Comparison of ENCODE assay signal across 12 mouse cellular contexts in genomic region chr7:66967206-66967919, GRCm38 (mm10).
DNase-seq lines count a peak whose midpoint lies in the region; ATAC-seq lines count a peak whose summit lies in the region.
"Had no signal": no experiment of that assay in that cellular context is flagged by ENCODE, and none has a peak within 500 bp of the region (broad histone marks: within the 10 kb centered on the region; RNA-seq: fewer than 3 reads in every experiment).

No protein-coding gene starts in this region.

- H3K36me3 ChIP-seq in forebrain, embryonic 11.5 days (ENCODE audit: control insufficient read depth, insufficient read depth, low read length), result no peaks in the 10 kb centered on the region
- no peaks in the 10 kb centered on the region for H3K36me3 ChIP-seq in forebrain, embryonic 12.5 days (replicated peaks)
- no peaks in the 10 kb centered on the region for H3K36me3 ChIP-seq in lung, embryonic 15.5 days
- H3K36me3 ChIP-seq in intestine, embryonic 16.5 days (ENCODE audit: control insufficient read depth, insufficient read depth, low read length), result no peaks in the 10 kb centered on the region
- no peaks in the 10 kb centered on the region for H3K36me3 ChIP-seq in neural tube, embryonic 14.5 days (ENCODE audit: control insufficient read depth, insufficient read depth, low read length)
- H3K36me3 ChIP-seq: forebrain, embryonic 15.5 days; liver, embryonic 15.5 days had no signal

- peaks cover 4% of the 10 kb centered on the region; the same call in 1 of the 2 replicates for H3K4me1 ChIP-seq in forebrain, embryonic 11.5 days (replicated peaks; ENCODE audit: control insufficient read depth, insufficient read depth, low read length)
- peaks cover 15% of the 10 kb centered on the region for H3K4me1 ChIP-seq in forebrain, embryonic 12.5 days
- peaks cover 51% of the 10 kb centered on the region for H3K4me1 ChIP-seq in lung, embryonic 15.5 days
- peaks cover 17% of the 10 kb centered on the region for H3K4me1 ChIP-seq in intestine, embryonic 16.5 days (ENCODE audit: control insufficient read depth, insufficient read depth, low read length)
- peaks cover 22% of the 10 kb centered on the region for H3K4me1 ChIP-seq in neural tube, embryonic 14.5 days (ENCODE audit: control insufficient read depth, insufficient read depth, low read length)
- H3K4me1 ChIP-seq: liver, embryonic 15.5 days had no signal

- H3K4me3 ChIP-seq in forebrain, embryonic 11.5 days (ENCODE audit: low read depth, low read length), result no peak overlapping the region
- no peak overlapping the region for H3K4me3 ChIP-seq in forebrain, embryonic 12.5 days (replicated peaks)
- H3K4me3 ChIP-seq in lung, embryonic 15.5 days, result no peak overlapping the region
- H3K4me3 ChIP-seq in intestine, embryonic 16.5 days (ENCODE audit: low read length), result no peak overlapping the region
- no peak overlapping the region for H3K4me3 ChIP-seq in neural tube, embryonic 14.5 days (ENCODE audit: low read depth, low read length)
- H3K4me3 ChIP-seq: forebrain, embryonic 15.5 days; liver, embryonic 15.5 days had no signal

- peak; percentile 35 for DNase-seq in forebrain, embryonic 11.5 days (ENCODE audit: low spot score)
- DNase-seq in lung, postnatal 14 days, result no peak
- DNase-seq in adrenal gland, adult (ENCODE audit: inconsistent age in 2 of 2, low spot score in 1 of 2), result no peak
- DNase-seq in frontal cortex, adult 2 months (ENCODE audit: extremely low spot score in 1 of 2, low spot score in 1 of 2), result no peak
- DNase-seq: adrenal gland, adult 8-10 months; cerebellum, adult 9-10 months had no signal

- no peak overlapping the region for H3K27ac ChIP-seq in forebrain, embryonic 11.5 days (ENCODE audit: low read depth, low read length)
- no peak overlapping the region for H3K27ac ChIP-seq in forebrain, embryonic 12.5 days
- H3K27ac ChIP-seq in lung, embryonic 15.5 days, result peak overlapping the region; percentile 79
- H3K27ac ChIP-seq in intestine, embryonic 16.5 days (ENCODE audit: low read length), result no peak overlapping the region
- H3K27ac ChIP-seq in neural tube, embryonic 14.5 days (ENCODE audit: low read depth, low read length), result peak overlapping the region; percentile 81
- H3K27ac ChIP-seq: forebrain, embryonic 15.5 days; liver, embryonic 15.5 days had no signal

- WGBS in forebrain, embryonic 11.5 days, result 72% methylated on average over 8 of the region's 8 CpGs
- 65% methylated on average over 8 of the region's 8 CpGs for WGBS in forebrain, embryonic 12.5 days
- 58% methylated on average over 8 of the region's 8 CpGs for WGBS in lung, embryonic 15.5 days
- 62% methylated on average over 8 of the region's 8 CpGs for WGBS in intestine, embryonic 16.5 days
- WGBS in neural tube, embryonic 14.5 days, result 29% methylated on average over 8 of the region's 8 CpGs

- H3K27me3 ChIP-seq in forebrain, embryonic 11.5 days (ENCODE audit: control insufficient read depth, insufficient read depth, low read length), result no peaks in the 10 kb centered on the region
- H3K27me3 ChIP-seq in forebrain, embryonic 12.5 days, result no peaks in the 10 kb centered on the region
- no peaks in the 10 kb centered on the region for H3K27me3 ChIP-seq in lung, embryonic 15.5 days
- H3K27me3 ChIP-seq in intestine, embryonic 16.5 days (replicated peaks; ENCODE audit: control insufficient read depth, insufficient read depth, low read length), result no peaks in the 10 kb centered on the region
- no peaks in the 10 kb centered on the region for H3K27me3 ChIP-seq in neural tube, embryonic 14.5 days (ENCODE audit: control insufficient read depth, insufficient read depth, low read length)
- H3K27me3 ChIP-seq: forebrain, embryonic 15.5 days; liver, embryonic 15.5 days had no signal

- ATAC-seq in forebrain, embryonic 11.5 days (replicated peaks; ENCODE audit: low FRiP score), result no peak
- no peak for ATAC-seq in forebrain, embryonic 12.5 days (ENCODE audit: low FRiP score)
- peak; percentile 27; the same call in 1 of the 2 replicates for ATAC-seq in lung, embryonic 15.5 days (ENCODE audit: borderline replicate concordance, extremely low read depth, low FRiP score, low TSS enrichment)
- 0 out of 2 replicates have a peak, but pooled peaks have one; percentile 7 for ATAC-seq in intestine, embryonic 16.5 days
- ATAC-seq in neural tube, embryonic 14.5 days (ENCODE audit: low read depth), result peak; percentile 50

- H3K4me2 ChIP-seq in forebrain, embryonic 11.5 days (ENCODE audit: low read depth, low read length, severe bottlenecking), result no peak overlapping the region
- H3K4me2 ChIP-seq in forebrain, embryonic 12.5 days, result no peak overlapping the region
- no peak overlapping the region for H3K4me2 ChIP-seq in lung, embryonic 15.5 days
- H3K4me2 ChIP-seq in intestine, embryonic 16.5 days (ENCODE audit: low read depth, low read length), result no peak overlapping the region
- H3K4me2 ChIP-seq in neural tube, embryonic 14.5 days (ENCODE audit: low read depth, low read length), result no peak overlapping the region
- H3K4me2 ChIP-seq: forebrain, embryonic 15.5 days; liver, embryonic 15.5 days had no signal

- H3K9me3 ChIP-seq in forebrain, embryonic 11.5 days (ENCODE audit: control insufficient read depth, low read length), result no peaks in the 10 kb centered on the region
- no peaks in the 10 kb centered on the region for H3K9me3 ChIP-seq in forebrain, embryonic 12.5 days
- H3K9me3 ChIP-seq in lung, embryonic 15.5 days, result no peaks in the 10 kb centered on the region
- H3K9me3 ChIP-seq in intestine, embryonic 16.5 days (ENCODE audit: control insufficient read depth, low read length), result no peaks in the 10 kb centered on the region
- no peaks in the 10 kb centered on the region for H3K9me3 ChIP-seq in neural tube, embryonic 14.5 days (ENCODE audit: control insufficient read depth, low read length)
- H3K9me3 ChIP-seq: forebrain, embryonic 15.5 days; liver, embryonic 15.5 days had no signal

- no peak overlapping the region; the same call in 1 of the 2 replicates for H3K9ac ChIP-seq in forebrain, embryonic 11.5 days (ENCODE audit: low read length)
- H3K9ac ChIP-seq in forebrain, embryonic 12.5 days, result no peak overlapping the region
- H3K9ac ChIP-seq in lung, embryonic 15.5 days, result no peak overlapping the region
- no peak overlapping the region for H3K9ac ChIP-seq in intestine, embryonic 16.5 days (ENCODE audit: low read depth, low read length)
- H3K9ac ChIP-seq in neural tube, embryonic 14.5 days (replicated peaks; ENCODE audit: low read depth, low read length), result no peak overlapping the region
- H3K9ac ChIP-seq: forebrain, embryonic 15.5 days; liver, embryonic 15.5 days had no signal

Comparison
In these comparisons a context has a peak if more than half of its experiments do, and no peak if none do; other contexts are left out.
1. ATAC-seq: peak in lung, embryonic 15.5 days (single experiment), intestine, embryonic 16.5 days (single experiment) and neural tube, embryonic 14.5 days (single experiment); none in forebrain, embryonic 11.5 days (single experiment) and forebrain, embryonic 12.5 days (single experiment).
2. H3K27ac ChIP-seq: peak in lung, embryonic 15.5 days (single experiment) and neural tube, embryonic 14.5 days (single experiment); none in forebrain, embryonic 11.5 days (single experiment), forebrain, embryonic 12.5 days (single experiment) and intestine, embryonic 16.5 days (single experiment).